Mouse (Mus musculus): ENCODE measurements around the gene Slco2b1. TPM values are rescaled to one million over a fixed set of nuclear protein-coding genes. Genes with fewer than 3 reads are reported as not detected.
A peak's percentile ranks its signal among the peaks of the same experiment; 100 is the strongest.

The Slco2b1 gene
- polyA plus RNA-seq, 1 experiment from 2014 or later = 1.4 TPM

DNA sequence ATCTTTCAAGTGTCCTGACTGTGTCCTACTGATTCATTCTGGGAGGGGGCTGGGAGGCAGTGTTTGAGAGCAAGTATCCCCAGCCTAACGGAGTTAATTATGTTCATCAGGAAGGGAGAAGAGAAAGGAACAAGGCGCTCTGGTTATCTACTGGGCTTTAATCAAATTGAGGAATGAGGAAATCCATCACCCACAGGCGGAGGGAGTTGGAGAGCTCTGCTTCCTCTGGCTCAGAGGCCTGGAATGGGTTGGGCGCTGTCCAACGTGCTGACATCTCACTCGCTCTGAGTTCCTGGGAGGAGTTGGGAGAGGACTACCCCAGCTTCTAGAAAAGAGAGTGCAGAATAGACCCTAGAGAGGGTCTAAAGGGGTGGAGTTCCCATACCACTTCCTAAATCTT lies 62.5 kb downstream of the Slco2b1 start:
- no peak overlapping the region for H3K4me3 ChIP-seq (replicated peaks)
- H3K27me3 ChIP-seq = peaks cover 4% of the 10 kb centered on the region; the same call in 1 of the 2 replicates
- ATAC-seq (ENCODE audit: insufficient number of reproducible peaks, insufficient read depth, low FRiP score, low TSS enrichment, low read depth) = no peak
- H3K9me3 ChIP-seq = no peaks in the 10 kb centered on the region
- no peak overlapping the region for H3K4me2 ChIP-seq
- no peaks in the 10 kb centered on the region for H3K36me3 ChIP-seq
- H3K9ac ChIP-seq (replicated peaks) = no peak overlapping the region
- no peaks in the 10 kb centered on the region for H3K4me1 ChIP-seq (replicated peaks)
- 5% methylated on average over 6 of the region's 6 CpGs for WGBS
- no peak overlapping the region for H3K27ac ChIP-seq

- no peaks in the 10 kb centered on the region for H3K36me3 ChIP-seq
- no peak for ATAC-seq (ENCODE audit: insufficient number of reproducible peaks, insufficient read depth, low FRiP score, low TSS enrichment, low read depth)
- no peak overlapping the region for H3K27ac ChIP-seq
- 76% methylated on average over 7 of the region's 7 CpGs for WGBS
- peaks cover 15% of the 10 kb centered on the region; the same call in 1 of the 2 replicates for H3K27me3 ChIP-seq
- H3K9ac ChIP-seq (replicated peaks) = no peak overlapping the region
- no peaks in the 10 kb centered on the region for H3K4me1 ChIP-seq (replicated peaks)
- H3K4me2 ChIP-seq = no peak overlapping the region
- H3K4me3 ChIP-seq (replicated peaks) = no peak overlapping the region
- no peaks in the 10 kb centered on the region for H3K9me3 ChIP-seq
Observed at GRCm38 (mm10) chr7:99644701-99645100, 66.4 kb downstream of the Slco2b1 start.

DNA sequence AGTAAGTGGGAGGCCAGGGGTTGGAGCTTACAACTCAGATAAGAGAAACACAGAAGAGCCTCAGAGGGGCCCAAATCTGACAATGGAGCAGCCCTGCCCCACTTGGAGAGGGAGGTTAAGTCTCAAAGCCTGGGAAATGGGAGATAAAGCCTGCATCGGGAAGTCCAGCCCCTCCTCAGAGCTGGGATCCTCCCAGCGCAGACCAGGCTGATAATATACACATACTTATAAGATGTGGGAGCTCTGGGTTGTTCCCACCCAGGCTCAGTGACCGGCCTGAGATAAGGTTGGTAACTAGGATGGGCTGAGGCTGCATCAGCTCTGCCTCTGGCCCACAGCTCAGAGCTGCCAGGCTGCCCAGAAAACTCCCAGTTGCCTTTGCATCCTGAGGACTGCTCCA lies 69.1 kb downstream of the Slco2b1 start:
- H3K9me3 ChIP-seq = no peaks in the 10 kb centered on the region
- no peak overlapping the region for H3K27ac ChIP-seq
- ATAC-seq (ENCODE audit: insufficient number of reproducible peaks, insufficient read depth, low FRiP score, low TSS enrichment, low read depth) = no peak
- H3K27me3 ChIP-seq = peaks cover 18% of the 10 kb centered on the region; the same call in 1 of the 2 replicates
- WGBS = 67% methylated on average over 3 of the region's 3 CpGs
- no peaks in the 10 kb centered on the region for H3K36me3 ChIP-seq
- no peak overlapping the region for H3K9ac ChIP-seq (replicated peaks)
- H3K4me2 ChIP-seq = no peak overlapping the region
- no peaks in the 10 kb centered on the region for H3K4me1 ChIP-seq (replicated peaks)
- no peak overlapping the region for H3K4me3 ChIP-seq (replicated peaks)

DNA sequence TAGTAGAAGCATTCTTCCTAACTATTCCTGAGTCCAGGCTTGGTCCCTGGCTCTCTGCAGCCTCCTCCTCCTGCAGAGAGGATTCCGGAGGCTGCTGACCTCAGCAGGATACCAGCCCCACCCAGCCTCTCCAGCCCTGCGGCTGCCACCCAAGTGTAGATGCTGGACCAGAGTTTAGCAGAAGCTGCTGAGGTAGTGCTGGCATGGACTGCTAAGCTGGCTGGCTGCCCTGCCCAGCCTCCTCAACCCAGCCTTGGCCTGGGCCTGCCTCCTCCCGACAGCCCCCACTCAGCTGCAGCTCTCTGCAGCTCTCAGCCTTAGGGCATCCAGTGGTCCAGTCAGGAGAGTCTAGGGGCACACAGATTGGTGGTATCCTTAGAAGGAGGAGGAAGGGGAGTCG lies 69.9 kb downstream of the Slco2b1 start:
- whole genome bisulfite sequencing = 56% methylated on average over 4 of the region's 4 CpGs
- no peaks in the 10 kb centered on the region for H3K36me3 ChIP-seq
- H3K4me1 ChIP-seq (replicated peaks) = no peaks in the 10 kb centered on the region
- ATAC-seq (ENCODE audit: insufficient number of reproducible peaks, insufficient read depth, low FRiP score, low TSS enrichment, low read depth) = no peak
- H3K4me2 ChIP-seq = no peak overlapping the region
- no peak overlapping the region for H3K27ac ChIP-seq
- H3K9ac ChIP-seq (replicated peaks) = no peak overlapping the region
- no peak overlapping the region for H3K4me3 ChIP-seq (replicated peaks)
- no peaks in the 10 kb centered on the region for H3K9me3 ChIP-seq
- H3K27me3 ChIP-seq = peaks cover 18% of the 10 kb centered on the region; the same call in 1 of the 2 replicates

GRCm38 (mm10) chr7:99633966-99634665 lies 77.0 kb downstream of the Slco2b1 start:
- Histone ChIP-seq H3K27me3 (peaks cover 37% of the 10 kb centered on the region), H3K4me2 (no peak overlapping the region), H3K36me3 (no peaks in the 10 kb centered on the region), H3K4me1 (replicated peaks) (no peaks in the 10 kb centered on the region), H3K4me3 (replicated peaks) (no peak overlapping the region), H3K9ac (replicated peaks) (no peak overlapping the region), H3K27ac (no peak overlapping the region), H3K9me3 (no peaks in the 10 kb centered on the region)
- 59% methylated on average over 8 of the region's 8 CpGs for WGBS
- no peak for ATAC-seq (ENCODE audit: insufficient number of reproducible peaks, insufficient read depth, low FRiP score, low TSS enrichment, low read depth)

DNA sequence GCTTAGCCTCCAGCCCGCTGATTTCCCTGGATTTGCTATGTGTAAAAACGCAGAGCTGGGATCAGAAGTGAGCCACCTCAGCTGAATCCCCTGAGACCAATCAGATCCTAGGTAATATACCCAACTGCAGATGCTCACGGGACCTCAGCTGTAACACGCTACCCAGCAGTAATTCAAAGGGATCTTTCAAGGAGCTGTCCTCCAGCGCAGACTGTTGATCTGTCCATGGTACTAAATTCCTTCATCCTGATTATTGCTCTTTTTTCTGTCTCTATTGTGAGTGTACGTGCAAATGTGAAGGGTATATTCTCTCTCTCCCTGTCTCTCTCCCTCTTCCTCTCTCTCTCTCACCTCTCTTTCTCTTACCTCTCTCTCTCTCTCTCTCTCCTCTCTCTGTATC lies 78.9 kb downstream of the Slco2b1 start:
- no peaks in the 10 kb centered on the region for H3K4me1 ChIP-seq (replicated peaks)
- H3K4me3 ChIP-seq (replicated peaks) = no peak overlapping the region
- no peak overlapping the region for H3K4me2 ChIP-seq
- peaks cover 52% of the 10 kb centered on the region for H3K27me3 ChIP-seq
- no peaks in the 10 kb centered on the region for H3K9me3 ChIP-seq
- no peak for ATAC-seq (ENCODE audit: insufficient number of reproducible peaks, insufficient read depth, low FRiP score, low TSS enrichment, low read depth)
- no peak overlapping the region for H3K27ac ChIP-seq
- H3K9ac ChIP-seq (replicated peaks) = no peak overlapping the region
- no peaks in the 10 kb centered on the region for H3K36me3 ChIP-seq
- WGBS = 15% methylated on average over 6 of the region's 6 CpGs

DNA sequence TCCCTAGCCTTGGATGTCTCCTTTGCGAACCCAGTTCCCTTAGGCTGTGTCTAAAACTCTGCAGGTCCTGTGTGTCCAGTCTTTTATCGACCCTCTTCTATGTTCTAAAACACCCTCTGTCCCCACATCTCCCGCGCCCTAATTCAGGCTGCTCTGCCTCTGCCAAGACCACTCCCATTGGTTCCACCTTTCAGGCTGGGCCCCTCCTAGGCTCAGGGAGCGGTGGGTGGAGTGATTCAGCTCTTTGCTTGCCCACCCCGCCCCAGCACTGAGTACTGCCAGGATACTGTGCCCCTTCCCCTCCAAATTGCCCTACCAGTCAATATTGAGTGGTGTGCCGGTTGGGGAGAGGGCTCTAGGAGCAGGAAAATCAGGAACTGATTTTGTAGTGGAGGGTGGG lies 83.8 kb downstream of the Slco2b1 start:
- Histone ChIP-seq H3K27me3 (peaks cover 95% of the 10 kb centered on the region), H3K4me3 (replicated peaks) (peak overlapping the region; percentile 54)
- WGBS = 5% methylated on average over 7 of the region's 7 CpGs

GRCm38 (mm10) chr7:99626376-99627270 lies 84.5 kb downstream of the Slco2b1 start, which contains the start of gene Tpbgl:
Gene Tpbgl (minus strand): TSS chr7:99627103.
- peaks cover 96% of the 10 kb centered on the region for H3K27me3 ChIP-seq
- H3K4me2 ChIP-seq = peak within 1 kb of the TSS; percentile 96
- no peak within 1 kb of the TSS for H3K27ac ChIP-seq
- H3K4me1 ChIP-seq (replicated peaks) = peaks cover 17% of the 10 kb centered on the region
- H3K4me3 ChIP-seq (replicated peaks) = peak within 1 kb of the TSS; percentile 54
- ATAC-seq (ENCODE audit: insufficient number of reproducible peaks, insufficient read depth, low FRiP score, low TSS enrichment, low read depth) = no peak
- 1% methylated on average over 83 of the region's 83 CpGs for WGBS
- no peaks in the 10 kb centered on the region for H3K36me3 ChIP-seq
- H3K9ac ChIP-seq (replicated peaks) = peak within 1 kb of the TSS; percentile 53
- H3K9me3 ChIP-seq = no peaks in the 10 kb centered on the region

More for the DNA sequence above, 83.8 kb downstream of the Slco2b1 start:
- Histone ChIP-seq H3K4me1 (replicated peaks) (peaks cover 17% of the 10 kb centered on the region), H3K9me3 (no peaks in the 10 kb centered on the region), H3K9ac (replicated peaks) (no peak overlapping the region), H3K36me3 (no peaks in the 10 kb centered on the region), H3K4me2 (peak overlapping the region; percentile 96), H3K27ac (no peak overlapping the region)
- ATAC-seq (ENCODE audit: insufficient number of reproducible peaks, insufficient read depth, low FRiP score, low TSS enrichment, low read depth) = no peak

- H3K9ac ChIP-seq (replicated peaks) = peak overlapping the region; percentile 53; the same call in 1 of the 2 replicates
- WGBS = under 1% methylated on average over 79 of the region's 81 CpGs
- ATAC-seq (ENCODE audit: insufficient number of reproducible peaks, insufficient read depth, low FRiP score, low TSS enrichment, low read depth) = peak; percentile 77
- no peaks in the 10 kb centered on the region for H3K36me3 ChIP-seq
- H3K4me3 ChIP-seq (replicated peaks) = peak overlapping the region; percentile 54
- peaks cover 96% of the 10 kb centered on the region for H3K27me3 ChIP-seq
- H3K27ac ChIP-seq = no peak overlapping the region
- H3K4me1 ChIP-seq (replicated peaks) = peaks cover 17% of the 10 kb centered on the region
- H3K9me3 ChIP-seq = no peaks in the 10 kb centered on the region
- H3K4me2 ChIP-seq = peak overlapping the region; percentile 96
Observed at GRCm38 (mm10) chr7:99625722-99626375, 85.3 kb downstream of the Slco2b1 start.

GRCm38 (mm10) chr7:99618860-99619259 lies 92.3 kb downstream of the Slco2b1 start:
- H3K4me2 ChIP-seq = no peak overlapping the region
- WGBS = 11% methylated on average over 3 of the region's 3 CpGs
- peaks cover 35% of the 10 kb centered on the region for H3K27me3 ChIP-seq
- H3K9ac ChIP-seq (replicated peaks) = no peak overlapping the region
- no peaks in the 10 kb centered on the region for H3K36me3 ChIP-seq
- no peaks in the 10 kb centered on the region for H3K4me1 ChIP-seq (replicated peaks)
- H3K4me3 ChIP-seq (replicated peaks) = no peak overlapping the region
- no peak overlapping the region for H3K27ac ChIP-seq
- no peak for ATAC-seq (ENCODE audit: insufficient number of reproducible peaks, insufficient read depth, low FRiP score, low TSS enrichment, low read depth)
- no peaks in the 10 kb centered on the region for H3K9me3 ChIP-seq

- H3K9me3 ChIP-seq = no peaks in the 10 kb centered on the region
- ATAC-seq (ENCODE audit: insufficient number of reproducible peaks, insufficient read depth, low FRiP score, low TSS enrichment, low read depth) = no peak
- no peak overlapping the region for H3K9ac ChIP-seq (replicated peaks)
- H3K4me1 ChIP-seq (replicated peaks) = no peaks in the 10 kb centered on the region
- no peaks in the 10 kb centered on the region for H3K36me3 ChIP-seq
- peaks cover 29% of the 10 kb centered on the region for H3K27me3 ChIP-seq
- no peak overlapping the region for H3K4me2 ChIP-seq
- H3K27ac ChIP-seq = no peak overlapping the region
- WGBS = 60% methylated on average over 2 of the region's 2 CpGs
- no peak overlapping the region for H3K4me3 ChIP-seq (replicated peaks)
Observed at GRCm38 (mm10) chr7:99618264-99618663, 92.9 kb downstream of the Slco2b1 start.
